Mouse (Mus musculus) adrenal gland, postnatal 4 days (tissue): Measurements from ENCODE around the gene Cfl2. TPM values are rescaled to one million over a fixed set of nuclear protein-coding genes. Genes with fewer than 3 reads are reported as not detected.
"Not testable (repeated sequence)": the region's sequence is repeated elsewhere in the genome, so short reads cannot be mapped to it uniquely, and the experiment has no call there.

Experiments used
- DNase-seq, 2 experiments: peaks; one replicate each; pipeline ENCODE4 v3.0.0; 2021 to 2022; ENCODE audit warnings: low spot score in 2 of 2, mixed read lengths in 2 of 2
- total RNA-seq, 2 experiments: library from RNA; stranded (reverse); gene quantifications; 2 replicates each; pipeline ENCODE4 v1.2.3; 2021

Gene Cfl2
- total RNA-seq, 2 experiments from 2014 or later: 172 to 180 TPM

DNA sequence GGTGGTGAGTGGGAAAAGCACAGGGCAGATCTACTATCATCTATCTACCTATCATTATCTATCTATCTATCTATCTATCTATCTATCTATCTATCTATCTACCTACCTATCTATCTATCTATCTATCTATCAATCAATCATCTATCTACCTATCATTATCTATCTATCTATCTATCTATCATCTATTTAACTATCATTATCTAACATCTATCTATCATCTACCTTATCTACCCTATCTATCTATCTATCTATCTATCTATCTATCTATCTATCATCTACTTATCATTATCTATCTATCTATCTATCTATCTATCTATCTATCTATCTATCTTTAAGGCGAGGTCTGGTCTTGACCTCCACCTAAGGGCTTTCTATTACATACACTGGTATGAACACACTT is 30.8 kb downstream of the Cfl2 start:
- not testable (repeated sequence) for DNase-seq

DNA sequence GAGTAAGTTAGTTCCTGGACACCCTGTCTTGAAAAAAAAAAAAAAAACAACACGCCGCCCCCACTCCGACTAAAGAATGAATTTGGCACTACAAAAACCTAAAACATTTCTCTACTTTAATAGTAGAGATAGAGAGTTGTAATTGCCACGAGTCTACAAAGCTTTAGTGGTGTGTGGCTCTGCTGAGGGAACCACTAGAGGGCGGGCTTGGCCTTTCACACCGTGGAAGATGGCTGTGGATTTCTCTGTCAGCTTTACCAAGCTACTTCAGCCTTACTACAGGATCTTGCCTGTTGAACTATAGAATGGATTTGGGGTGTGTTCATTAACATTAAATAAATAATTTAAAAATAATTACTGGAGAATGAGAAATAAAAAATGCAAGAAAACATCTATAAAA is 32.1 kb downstream of the Cfl2 start:
- peak in 1 of 2 experiments; percentile 52 for DNase-seq

DNA sequence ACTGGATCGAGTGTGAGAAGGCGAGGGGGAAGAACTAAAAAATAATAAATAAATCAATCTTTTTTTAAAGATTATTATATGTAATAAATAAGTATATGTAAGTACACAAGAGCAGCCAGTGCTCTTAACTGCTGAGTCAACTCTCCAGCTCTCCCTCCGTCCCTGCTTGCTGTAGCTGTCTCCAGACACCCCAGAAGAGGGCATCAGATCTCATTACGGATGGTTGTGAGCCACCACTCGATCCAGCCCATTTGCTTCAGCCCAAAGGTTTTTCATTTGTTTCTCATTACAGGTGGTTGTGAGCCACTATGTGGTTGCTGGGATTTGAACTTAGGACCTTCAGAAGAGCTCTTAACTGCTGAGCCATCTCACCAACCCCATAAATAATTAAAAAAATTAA is 32.8 kb downstream of the Cfl2 start:
- DNase-seq: no peak

DNA sequence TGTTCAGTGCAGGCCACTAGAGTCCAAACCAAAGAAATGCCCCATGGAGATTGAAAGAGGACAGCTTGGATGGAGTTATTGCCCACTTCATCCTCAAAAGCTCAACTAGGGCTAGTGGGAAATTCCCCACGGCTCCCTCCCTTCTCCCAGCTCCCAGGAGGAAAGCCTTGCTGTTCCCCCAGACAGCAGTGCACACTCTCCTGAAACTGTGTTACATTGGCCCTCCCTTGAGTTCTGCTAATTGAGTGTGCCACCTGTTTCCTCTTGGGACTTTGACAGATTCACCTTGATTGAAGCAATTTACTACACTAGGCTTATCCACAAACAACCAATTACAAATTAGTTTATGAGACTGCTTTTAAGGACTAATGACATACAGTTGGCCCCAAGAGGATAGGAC is 34.6 kb downstream of the Cfl2 start:
- no peak for DNase-seq

DNA sequence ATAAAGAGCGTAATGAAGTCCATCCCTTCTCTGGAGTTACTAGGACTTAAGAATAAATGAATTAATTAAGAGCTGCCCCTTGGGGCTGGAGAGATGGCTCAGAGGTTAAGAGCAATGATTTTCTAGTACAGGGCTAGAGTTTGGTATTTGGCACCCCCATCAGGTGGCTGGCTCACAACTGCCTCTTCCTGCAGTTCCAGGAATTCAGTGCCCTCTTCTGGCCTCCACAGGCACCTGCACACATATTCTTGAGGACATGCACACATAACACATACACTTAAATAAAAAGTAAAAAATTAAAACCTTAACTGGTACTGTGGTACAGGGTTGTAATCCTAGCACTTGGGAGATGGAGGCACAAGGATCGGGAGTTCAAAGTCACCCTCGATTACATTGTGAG is 37.5 kb downstream of the Cfl2 start:
- DNase-seq: no peak

DNA sequence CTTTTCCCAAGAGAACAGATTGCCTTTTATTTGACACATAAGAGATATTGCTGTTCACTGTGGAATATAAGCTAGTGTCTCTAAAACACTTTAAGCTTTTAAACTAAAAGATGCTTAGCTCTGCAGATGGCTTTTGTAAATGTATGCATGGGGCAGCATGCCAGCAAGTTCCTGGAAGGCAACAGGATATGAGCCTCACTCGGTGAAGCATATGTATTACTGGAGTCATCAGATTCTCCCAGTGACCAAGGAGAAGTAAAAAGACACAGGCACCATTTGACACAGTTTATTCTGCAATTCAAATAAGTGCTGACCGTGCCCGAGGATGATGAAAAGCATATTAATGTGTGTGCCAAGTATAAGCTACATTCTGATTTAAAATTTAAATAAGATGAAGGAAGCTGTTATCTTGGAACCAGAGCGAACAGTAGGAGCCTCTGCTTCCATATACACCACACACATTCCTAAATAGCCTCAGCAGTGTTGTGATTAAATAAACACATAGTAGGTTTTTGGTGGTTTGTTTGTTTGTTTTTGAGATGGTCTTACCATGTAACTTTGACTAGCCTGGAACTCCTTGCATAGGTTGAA is 39.7 kb downstream of the Cfl2 start:
- no peak for DNase-seq

DNA sequence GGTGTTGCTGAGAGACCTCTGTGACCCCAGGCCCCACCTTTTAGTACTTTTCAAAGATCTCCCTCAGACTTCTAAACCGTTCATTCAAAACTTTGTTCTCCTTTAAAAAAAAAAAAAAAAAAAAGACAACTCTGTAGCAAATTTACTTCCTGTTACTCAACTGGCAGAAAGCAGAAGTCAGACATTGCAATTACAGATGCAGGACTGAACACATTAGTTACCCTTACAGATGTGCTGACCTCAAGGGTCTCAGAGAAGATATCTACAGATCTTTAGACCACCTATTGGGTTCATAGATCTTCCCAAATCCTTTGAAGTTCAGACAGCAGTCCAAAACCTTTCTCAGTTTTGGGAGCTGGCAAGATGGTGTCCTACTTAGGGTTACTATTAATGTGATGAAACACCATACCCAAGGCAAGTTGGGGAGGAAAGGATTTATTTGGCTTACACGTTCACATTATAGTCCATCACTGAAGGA is 42.0 kb downstream of the Cfl2 start:
- DNase-seq: no peak

DNA sequence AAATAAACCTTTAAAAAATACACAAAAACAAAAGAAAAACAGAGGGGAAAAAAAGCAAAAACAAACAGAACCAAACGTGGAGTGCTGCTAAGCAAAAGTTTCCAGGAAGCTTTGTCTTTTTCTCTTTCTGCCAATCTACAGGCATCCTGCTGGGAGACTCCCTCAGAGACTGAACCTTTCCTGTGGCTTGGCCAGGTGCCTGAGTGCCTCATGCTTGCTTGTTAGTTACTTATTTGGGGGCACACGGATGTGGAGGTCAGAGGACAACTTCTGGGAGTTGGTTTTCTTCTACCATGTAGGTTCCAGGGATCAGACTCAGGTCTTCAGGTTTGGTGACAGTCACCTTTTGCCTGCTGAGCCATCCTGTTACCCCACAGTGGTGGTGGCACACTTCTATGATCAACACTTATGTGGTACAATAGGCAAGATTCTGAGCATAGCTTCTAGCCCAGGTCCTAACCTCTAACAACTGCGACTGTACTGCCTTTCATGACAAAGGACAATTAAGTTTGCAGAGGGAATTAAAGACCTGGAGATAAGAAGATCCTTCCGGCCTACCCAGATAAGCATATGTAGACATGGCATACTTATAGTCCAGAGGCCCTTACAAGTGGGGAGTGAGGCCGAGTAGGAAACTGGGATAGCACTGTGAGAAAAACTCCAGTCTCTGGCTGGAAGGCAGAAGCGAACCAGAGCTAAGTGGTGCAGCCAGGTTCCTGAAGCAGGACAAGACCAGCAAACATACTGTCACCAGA is 43.3 kb downstream of the Cfl2 start:
- DNase-seq: no peak

DNA sequence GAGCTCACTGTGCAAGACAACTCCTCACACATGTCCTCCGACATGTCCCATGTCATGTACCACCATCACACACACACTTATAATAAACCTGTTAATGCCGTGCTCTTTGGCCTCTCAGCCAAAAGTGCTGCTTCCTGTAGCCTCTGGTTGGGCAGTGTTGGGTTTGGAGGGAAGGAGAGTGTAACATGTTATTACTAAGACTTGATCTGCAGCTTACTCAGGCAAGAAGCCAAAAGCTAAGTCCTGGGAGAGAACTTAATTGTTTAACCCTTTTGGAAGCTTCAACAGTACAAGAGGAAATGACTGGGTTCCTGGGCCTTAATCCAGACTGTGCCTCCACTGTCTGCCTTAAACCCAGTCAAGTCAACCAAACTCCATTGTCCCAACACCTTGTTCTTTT is 52.5 kb downstream of the Cfl2 start:
- no peak for DNase-seq

Other genes with a start within 250 kb of the Cfl2 start
- 100 to 1,000 TPM in 1 of 2 experiments, 10 to 100 TPM in 1; 89.4 to 101 TPM for gene Sptssa, start 206.3 kb downstream of the Cfl2 start, total RNA-seq
- 10 to 100 TPM; 36.9 to 37.8 TPM for gene Eapp, start 167.0 kb downstream of the Cfl2 start, total RNA-seq
- 10 to 100 TPM; 81.3 to 92.7 TPM for gene Snx6, start 67.2 kb downstream of the Cfl2 start, total RNA-seq
- not detected for gene Gm20403, start 123.7 kb upstream of the Cfl2 start, total RNA-seq
- 10 to 100 TPM; 16.4 to 21.4 TPM for gene Baz1a, start 151.5 kb upstream of the Cfl2 start, total RNA-seq
- 10 to 100 TPM; 13.2 to 13.6 TPM for gene 2700097O09Rik, start 217.2 kb upstream of the Cfl2 start, total RNA-seq
- gene Srp54a, start 217.4 kb upstream of the Cfl2 start, total RNA-seq: 100 to 1,000 TPM; 123 to 131 TPM